Mouse (Mus musculus) cerebellum, adult 18-20 months (tissue): ENCODE data around the gene Hyal5.

ENCODE experiments used
- DNase-seq, 2 experiments: peaks; one replicate each; pipeline ENCODE4 v3.0.0; 2021

Gene Hyal5

DNA sequence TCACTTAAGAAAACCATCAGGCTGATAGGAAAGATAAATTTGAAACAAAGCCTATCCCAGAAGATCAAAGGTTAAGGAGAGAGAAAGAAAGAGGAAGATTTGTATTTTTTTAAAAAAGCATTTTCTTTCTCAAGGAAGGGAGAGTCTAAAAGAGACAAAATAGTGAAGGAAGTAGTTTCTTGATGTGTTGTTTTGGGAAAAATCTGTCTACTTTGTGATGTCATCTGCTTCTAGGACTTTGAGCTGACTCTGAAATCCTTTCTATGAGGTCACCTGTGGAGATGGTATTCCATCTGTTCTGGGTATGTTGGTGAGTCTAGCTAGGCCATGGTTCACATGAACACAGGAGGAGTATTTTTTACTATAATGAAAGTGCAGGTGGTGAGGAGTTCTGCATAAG lies at the start of gene Hyal5:
Gene Hyal5, plus strand, starts transcription at position 301 of the 400 bp plus-strand sequence.
- no peak for DNase-seq

GRCm38 (mm10) chr6:24822070-24822469 lies 35.7 kb upstream of the Hyal5 start:
- no peak for DNase-seq

GRCm38 (mm10) chr6:24860320-24860719 lies 2.5 kb downstream of the Hyal5 start:
- peak; percentile 4 to 8 for DNase-seq

GRCm38 (mm10) chr6:24863649-24864048 lies 5.9 kb downstream of the Hyal5 start:
- no peak for DNase-seq

DNA sequence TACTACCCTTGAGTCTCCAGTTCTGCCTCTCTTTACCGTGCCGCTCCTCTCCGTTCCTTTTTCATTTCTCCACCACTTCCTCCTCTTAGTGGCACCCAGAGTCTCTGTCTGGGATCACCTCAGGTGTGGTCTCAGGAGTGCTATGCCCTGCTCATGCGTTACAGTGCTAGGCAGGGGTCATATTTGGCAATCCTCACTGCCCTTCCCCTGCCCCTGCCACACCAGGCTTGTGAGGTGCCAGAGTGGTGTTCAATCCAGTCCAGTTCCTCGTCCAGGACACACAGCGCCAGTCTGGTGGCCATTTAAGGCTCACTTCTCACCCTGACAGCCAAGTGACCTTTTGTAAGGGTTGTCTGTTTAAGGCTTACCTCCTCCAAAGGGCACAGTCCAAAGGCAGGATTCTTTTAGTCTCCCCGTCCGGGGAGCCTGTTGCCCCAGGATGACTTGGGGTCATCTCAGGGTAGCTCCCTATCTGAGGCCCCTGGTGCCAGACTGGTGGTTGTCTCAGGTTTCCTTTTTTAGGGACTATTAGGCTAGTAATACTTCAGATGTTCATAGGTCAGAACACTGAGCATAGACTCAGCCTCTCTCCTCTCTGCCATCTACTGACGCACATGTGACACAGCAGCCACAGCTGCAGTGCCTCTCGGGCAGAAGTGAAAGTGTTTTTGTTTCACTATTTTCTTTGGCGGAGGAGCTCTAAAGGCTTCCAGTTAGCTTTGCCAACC lies 36.5 kb downstream of the Hyal5 start:
- peak in 1 of 2 experiments; percentile 8 for DNase-seq

DNA sequence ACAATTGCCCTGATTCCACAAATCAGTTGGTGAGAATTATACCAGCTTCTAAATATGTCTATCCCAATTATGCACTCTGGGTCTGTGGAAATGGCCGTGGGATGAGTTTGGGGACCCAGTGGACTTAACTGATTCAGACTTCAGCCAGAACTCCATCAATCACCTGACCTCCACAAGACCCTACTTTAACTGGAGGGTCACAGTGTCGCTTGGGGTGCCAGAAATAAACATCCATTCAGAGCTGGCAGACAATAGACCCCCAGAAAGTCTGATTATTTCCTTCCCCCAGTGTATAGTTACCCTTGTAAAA lies 37.0 kb downstream of the Hyal5 start:
- no peak for DNase-seq

- no peak for DNase-seq
Measured at GRCm38 (mm10) chr6:24905101-24905500, 47.3 kb downstream of the Hyal5 start.

DNA sequence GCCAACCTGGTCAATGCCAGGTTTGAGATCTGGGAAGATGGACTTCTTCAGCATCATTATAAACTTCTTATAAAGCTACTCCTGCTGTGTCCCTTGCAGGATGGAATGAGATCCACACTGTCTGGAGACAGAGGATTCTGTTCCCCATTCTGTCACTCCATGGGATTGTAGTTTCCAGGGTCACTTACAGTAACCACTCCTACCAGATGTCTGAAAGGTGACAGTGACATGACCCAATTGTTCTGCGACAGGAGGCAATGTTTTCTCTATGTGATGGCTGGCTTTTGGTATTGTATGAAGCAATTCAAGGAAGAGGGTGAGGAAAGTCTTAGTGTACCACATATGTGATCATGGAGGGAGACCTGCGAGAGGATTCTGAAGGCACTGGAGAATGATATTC lies 50.0 kb downstream of the Hyal5 start:
- no peak for DNase-seq

GRCm38 (mm10) chr6:24910016-24910727 lies 52.4 kb downstream of the Hyal5 start:
- DNase-seq = no peak

DNA sequence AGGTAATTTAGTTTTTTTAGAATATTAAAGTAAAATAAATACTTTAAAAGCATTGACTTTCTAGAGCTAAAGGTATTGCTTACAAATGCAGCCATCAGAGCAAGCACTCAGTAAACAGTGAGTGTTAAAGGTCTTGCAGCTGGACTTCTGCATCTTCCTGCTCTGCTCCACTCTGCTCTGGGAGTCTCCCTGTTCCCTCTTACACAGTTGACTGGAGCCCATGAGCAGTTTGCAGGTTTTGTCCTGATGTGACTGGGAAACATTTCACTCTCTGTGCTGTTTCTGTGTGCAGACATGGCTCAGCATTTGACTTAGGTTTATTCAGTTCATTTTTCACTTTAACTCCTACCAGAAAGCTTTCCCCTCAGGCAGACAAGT lies 52.9 kb downstream of the Hyal5 start:
- DNase-seq = no peak

GRCm38 (mm10) chr6:24913591-24913990 lies 55.8 kb downstream of the Hyal5 start:
- no peak for DNase-seq

GRCm38 (mm10) chr6:24925076-24925785 lies 67.4 kb downstream of the Hyal5 start:
- DNase-seq = peak in 1 of 2 experiments; percentile 5
